Mouse (Mus musculus): ENCODE data around the gene Padi6. TPM values are rescaled to one million over a fixed set of nuclear protein-coding genes. Genes with fewer than 3 reads are reported as not detected.
A peak's percentile ranks its signal among the peaks of the same experiment; 100 is the strongest.

The Padi6 gene
- 0.65 TPM in 1 of 2 replicates, not detected in the other for polyA plus RNA-seq (2015; fragmentation: Nextera tagmentation; extraction: Ambion mirVana)

DNA sequence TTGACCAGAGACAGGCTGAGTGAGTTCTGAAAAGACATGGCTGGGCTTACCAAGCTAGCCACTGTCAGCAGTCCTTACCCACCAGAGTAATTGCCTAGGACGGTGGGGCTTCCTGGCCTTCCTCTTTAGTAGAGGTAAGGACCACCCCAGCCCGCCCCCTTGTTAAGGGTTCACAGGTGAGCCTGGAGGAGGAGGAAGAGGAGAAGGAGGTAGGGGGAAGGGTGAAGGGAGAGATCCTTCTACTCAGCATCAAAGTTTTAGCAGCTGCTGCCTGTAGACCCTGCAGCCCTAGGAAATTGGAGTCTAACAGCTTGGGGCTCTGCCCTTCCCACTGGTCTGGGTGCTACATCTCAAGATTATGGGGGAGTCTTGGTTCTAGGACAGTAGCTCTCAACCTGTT, at the start of gene Padi6:
TSS of gene Padi6 (minus strand) at position 101 of the 400 bp plus-strand sequence.
- Histone ChIP-seq H3K4me2 (no peak within 1 kb of the TSS), H3K9ac (replicated peaks) (no peak within 1 kb of the TSS), H3K4me3 (replicated peaks) (no peak within 1 kb of the TSS), H3K36me3 (no peaks in the 10 kb centered on the region), H3K27ac (replicated peaks) (no peak within 1 kb of the TSS), H3K4me1 (no peaks in the 10 kb centered on the region), H3K27me3 (replicated peaks) (no peaks in the 10 kb centered on the region), H3K9me3 (replicated peaks) (no peaks in the 10 kb centered on the region)
- WGBS, result 81% methylated on average over 2 of the region's 2 CpGs
- no peak for ATAC-seq (ENCODE audit: low FRiP score)

DNA sequence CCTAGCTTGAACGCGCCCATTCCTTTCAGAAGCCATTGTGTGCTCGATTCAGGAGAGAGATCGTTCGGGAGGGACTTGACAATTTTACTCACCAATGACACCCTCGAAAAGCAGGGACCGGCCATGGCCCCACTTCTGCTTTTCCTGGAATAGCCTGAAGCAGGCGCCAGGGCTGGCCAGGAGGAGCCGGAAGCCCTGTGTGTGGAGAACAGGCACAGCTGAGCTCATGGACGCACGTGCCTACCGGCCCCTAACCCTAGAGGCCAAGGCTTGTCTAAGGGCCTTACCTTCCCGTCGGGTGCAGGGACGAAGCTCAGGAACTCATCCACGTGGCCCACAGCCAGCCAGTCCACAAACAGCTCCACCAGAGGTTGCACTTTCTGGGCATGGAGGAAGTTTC, 48.6 kb upstream of the Padi6 start:
- no peak for ATAC-seq (ENCODE audit: low FRiP score)
- Histone ChIP-seq H3K4me1 (no peaks in the 10 kb centered on the region), H3K27ac (replicated peaks) (no peak overlapping the region), H3K9ac (replicated peaks) (no peak overlapping the region), H3K4me2 (no peak overlapping the region), H3K27me3 (replicated peaks) (no peaks in the 10 kb centered on the region), H3K4me3 (replicated peaks) (no peak overlapping the region), H3K36me3 (no peaks in the 10 kb centered on the region), H3K9me3 (replicated peaks) (no peaks in the 10 kb centered on the region)
- WGBS, result 78% methylated on average over 16 of the region's 16 CpGs

DNA sequence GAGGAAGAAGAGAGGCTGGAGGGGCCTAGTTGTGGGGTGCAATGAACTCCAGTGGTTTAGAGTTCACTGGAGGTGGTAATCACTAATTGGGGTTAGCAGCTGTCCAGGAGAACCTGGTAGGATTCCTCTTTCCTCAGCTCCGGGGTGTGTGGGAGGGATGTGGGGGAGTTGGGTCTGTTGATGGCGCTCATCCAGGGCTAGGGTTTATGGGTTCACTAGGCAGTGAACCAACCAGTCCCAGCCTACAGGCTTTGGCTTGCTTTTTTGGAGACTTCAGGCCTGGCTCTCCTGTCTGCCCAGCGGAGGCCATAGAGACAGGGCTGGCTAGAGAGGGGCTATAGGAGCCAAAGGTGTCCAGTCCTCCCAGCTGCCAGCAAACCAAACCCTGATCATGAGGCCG, 47.5 kb upstream of the Padi6 start:
- Histone ChIP-seq H3K36me3 (no peaks in the 10 kb centered on the region), H3K9me3 (replicated peaks) (no peaks in the 10 kb centered on the region), H3K9ac (replicated peaks) (no peak overlapping the region), H3K4me2 (no peak overlapping the region), H3K4me1 (no peaks in the 10 kb centered on the region), H3K4me3 (replicated peaks) (no peak overlapping the region), H3K27ac (replicated peaks) (no peak overlapping the region), H3K27me3 (replicated peaks) (no peaks in the 10 kb centered on the region)
- 88% methylated on average over 4 of the region's 4 CpGs for WGBS
- ATAC-seq (ENCODE audit: low FRiP score), result no peak

DNA sequence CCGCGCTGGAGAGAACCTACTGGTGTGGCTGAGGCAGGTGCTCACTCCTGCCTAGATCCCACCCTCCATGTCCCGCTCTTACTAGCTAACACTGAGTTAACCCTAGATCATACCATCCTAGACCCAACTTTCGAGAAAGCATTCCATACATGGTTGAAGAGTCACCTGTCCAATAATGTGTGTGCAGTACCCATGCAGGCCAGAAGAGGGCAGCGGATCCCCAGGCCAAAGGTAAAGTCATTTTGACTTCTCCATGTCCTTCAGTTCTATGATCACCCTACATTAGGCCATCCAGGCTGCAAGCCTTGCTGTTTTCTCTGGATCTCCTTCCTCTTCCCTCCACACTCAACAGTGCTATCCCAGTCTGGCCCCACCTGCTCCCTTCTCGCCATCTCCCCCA, 46.5 kb upstream of the Padi6 start:
- H3K4me2 ChIP-seq, result no peak overlapping the region
- 54% methylated on average over 6 of the region's 6 CpGs for WGBS
- no peaks in the 10 kb centered on the region for H3K36me3 ChIP-seq
- no peak overlapping the region for H3K27ac ChIP-seq (replicated peaks)
- H3K9me3 ChIP-seq (replicated peaks), result no peaks in the 10 kb centered on the region
- H3K27me3 ChIP-seq (replicated peaks), result no peaks in the 10 kb centered on the region
- no peak for ATAC-seq (ENCODE audit: low FRiP score)
- H3K4me3 ChIP-seq (replicated peaks), result no peak overlapping the region
- no peaks in the 10 kb centered on the region for H3K4me1 ChIP-seq
- H3K9ac ChIP-seq (replicated peaks), result no peak overlapping the region

DNA sequence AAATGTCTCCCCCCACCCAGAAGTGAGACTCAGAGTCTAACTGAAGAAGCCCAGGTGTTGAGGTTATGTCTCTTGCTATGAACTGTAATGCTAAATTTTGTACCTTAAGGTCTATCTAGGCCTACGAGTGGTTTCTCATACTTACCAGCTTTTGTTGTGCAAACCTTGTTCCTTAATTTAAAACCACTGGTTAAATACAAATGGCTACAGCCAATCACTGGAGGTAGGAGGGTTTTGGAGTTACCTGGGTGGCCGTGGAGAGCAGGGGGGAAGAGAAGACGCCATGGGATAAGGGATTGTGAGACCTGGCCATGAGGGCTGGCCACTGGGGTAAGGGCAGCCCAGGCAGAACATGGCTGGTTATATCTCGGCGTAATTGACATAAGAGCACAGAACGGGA, 45.8 kb upstream of the Padi6 start:
- no peaks in the 10 kb centered on the region for H3K36me3 ChIP-seq
- H3K27ac ChIP-seq (replicated peaks), result no peak overlapping the region
- 92% methylated on average over 6 of the region's 6 CpGs for WGBS
- no peak overlapping the region for H3K4me2 ChIP-seq
- H3K4me1 ChIP-seq, result no peaks in the 10 kb centered on the region
- no peak overlapping the region for H3K9ac ChIP-seq (replicated peaks)
- H3K4me3 ChIP-seq (replicated peaks), result no peak overlapping the region
- H3K27me3 ChIP-seq (replicated peaks), result no peaks in the 10 kb centered on the region
- no peaks in the 10 kb centered on the region for H3K9me3 ChIP-seq (replicated peaks)
- ATAC-seq (ENCODE audit: low FRiP score), result no peak

DNA sequence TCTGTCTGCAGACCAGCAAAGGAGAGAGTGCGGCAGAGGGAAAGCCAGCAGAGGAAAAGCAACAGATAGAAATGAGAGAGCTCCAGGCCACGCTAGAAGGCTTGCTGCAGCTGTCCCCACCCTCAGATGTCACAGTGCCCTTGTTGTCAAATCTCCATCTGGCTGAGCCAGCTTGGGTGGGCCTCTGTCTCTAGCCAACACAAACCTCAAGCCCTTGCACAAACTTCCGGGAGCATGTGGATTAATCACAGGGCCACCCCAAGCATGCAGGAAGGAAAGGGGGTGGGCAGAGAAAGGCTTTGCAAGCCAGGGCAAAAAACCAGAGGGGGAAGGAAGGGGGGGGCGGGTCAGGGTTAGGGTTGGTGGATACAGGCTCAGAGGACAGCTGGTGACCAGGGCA, 45.0 kb upstream of the Padi6 start:
- Histone ChIP-seq H3K9me3 (replicated peaks) (no peaks in the 10 kb centered on the region), H3K4me2 (no peak overlapping the region), H3K9ac (replicated peaks) (no peak overlapping the region), H3K27ac (replicated peaks) (no peak overlapping the region), H3K4me1 (no peaks in the 10 kb centered on the region), H3K27me3 (replicated peaks) (no peaks in the 10 kb centered on the region), H3K36me3 (no peaks in the 10 kb centered on the region), H3K4me3 (replicated peaks) (no peak overlapping the region)
- ATAC-seq (ENCODE audit: low FRiP score), result no peak
- 77% methylated on average over 4 of the region's 4 CpGs for WGBS

DNA sequence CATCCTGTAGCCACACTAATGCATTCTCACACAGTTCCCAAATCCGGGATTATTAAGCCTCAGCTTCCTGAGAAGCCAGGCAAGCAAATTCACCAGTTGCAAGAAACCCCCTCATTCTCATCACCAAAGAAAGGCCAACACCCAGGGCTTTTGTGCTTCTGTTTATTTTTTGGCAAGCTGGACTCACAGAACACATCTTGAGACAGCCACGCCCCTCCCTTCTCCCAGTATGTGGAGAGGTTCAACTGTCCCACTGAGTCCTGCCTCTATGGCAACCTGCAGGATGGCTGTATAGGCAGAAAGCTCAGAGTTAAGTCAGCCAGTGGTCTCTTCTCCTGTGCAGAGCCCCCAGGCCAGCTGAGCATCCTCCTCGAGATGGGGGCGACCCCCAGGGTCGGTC, 42.8 kb upstream of the Padi6 start:
- no peak overlapping the region for H3K27ac ChIP-seq (replicated peaks)
- H3K9ac ChIP-seq (replicated peaks), result no peak overlapping the region
- H3K4me1 ChIP-seq, result no peaks in the 10 kb centered on the region
- no peaks in the 10 kb centered on the region for H3K27me3 ChIP-seq (replicated peaks)
- 87% methylated on average over 5 of the region's 5 CpGs for WGBS
- no peaks in the 10 kb centered on the region for H3K9me3 ChIP-seq (replicated peaks)
- H3K4me3 ChIP-seq (replicated peaks), result no peak overlapping the region
- no peaks in the 10 kb centered on the region for H3K36me3 ChIP-seq
- no peak for ATAC-seq (ENCODE audit: low FRiP score)
- H3K4me2 ChIP-seq, result no peak overlapping the region

DNA sequence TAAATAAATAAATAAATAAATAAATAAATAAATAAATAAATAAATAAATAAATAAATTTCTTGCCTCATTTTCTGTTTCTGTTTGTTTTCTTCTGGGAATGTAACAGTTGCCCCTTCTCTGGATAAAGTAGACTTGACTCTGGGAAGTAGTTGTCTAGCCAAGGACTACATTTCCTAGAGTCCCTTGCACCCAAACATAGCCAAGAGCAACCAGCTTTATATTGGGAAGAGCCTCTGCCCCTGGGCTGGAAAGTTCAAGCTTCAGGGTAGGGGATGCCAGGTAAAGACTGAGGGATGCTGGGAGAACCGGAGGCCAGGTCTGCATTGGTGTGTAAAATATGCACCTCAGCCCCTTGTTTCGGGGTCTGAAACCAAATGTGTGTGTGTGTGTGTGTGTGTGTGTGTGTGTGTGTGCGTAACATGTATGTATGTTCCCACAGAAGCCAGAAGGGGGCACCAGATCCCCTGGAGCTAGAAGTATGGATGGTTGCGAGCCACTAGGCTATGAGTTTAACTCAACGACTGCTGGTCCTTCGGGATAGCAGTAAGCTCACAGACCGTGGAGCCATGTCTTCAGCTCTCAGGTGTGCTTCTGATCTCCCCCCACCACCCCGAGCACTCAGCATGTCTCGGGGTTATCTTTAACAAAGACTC, 42.0 kb upstream of the Padi6 start:
- Histone ChIP-seq H3K4me3 (replicated peaks) (no peak overlapping the region), H3K36me3 (no peaks in the 10 kb centered on the region), H3K27me3 (replicated peaks) (no peaks in the 10 kb centered on the region), H3K9me3 (replicated peaks) (no peaks in the 10 kb centered on the region), H3K4me2 (no peak overlapping the region), H3K9ac (replicated peaks) (no peak overlapping the region), H3K4me1 (no peaks in the 10 kb centered on the region), H3K27ac (replicated peaks) (no peak overlapping the region)
- WGBS, result 92% methylated on average over 9 of the region's 9 CpGs
- ATAC-seq (ENCODE audit: low FRiP score), result no peak

DNA sequence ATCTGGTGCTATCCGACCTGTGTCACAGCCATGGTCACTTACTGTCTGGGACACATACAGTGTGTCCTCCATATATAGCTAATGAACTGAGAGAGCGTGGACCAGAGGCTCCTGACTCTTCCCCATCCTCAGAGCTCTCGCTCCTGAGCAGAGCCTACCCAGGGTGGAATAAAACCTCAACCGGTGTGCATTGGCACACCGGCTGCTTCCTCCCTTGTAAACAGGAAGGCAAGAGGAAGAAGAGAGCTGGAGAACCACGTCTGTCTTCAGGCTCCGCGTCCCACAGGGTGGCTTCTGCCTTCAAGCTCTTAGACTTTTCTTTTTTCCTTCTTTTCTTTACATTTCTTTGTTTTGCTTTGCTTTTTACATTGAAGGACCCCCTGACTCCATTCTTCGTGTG, 40.4 kb upstream of the Padi6 start:
- no peaks in the 10 kb centered on the region for H3K27me3 ChIP-seq (replicated peaks)
- H3K9ac ChIP-seq (replicated peaks), result no peak overlapping the region
- H3K4me2 ChIP-seq, result no peak overlapping the region
- no peak for ATAC-seq (ENCODE audit: low FRiP score)
- WGBS, result 88% methylated on average over 9 of the region's 9 CpGs
- H3K4me1 ChIP-seq, result no peaks in the 10 kb centered on the region
- no peak overlapping the region for H3K4me3 ChIP-seq (replicated peaks)
- H3K36me3 ChIP-seq, result no peaks in the 10 kb centered on the region
- H3K9me3 ChIP-seq (replicated peaks), result no peaks in the 10 kb centered on the region
- H3K27ac ChIP-seq (replicated peaks), result no peak overlapping the region

DNA sequence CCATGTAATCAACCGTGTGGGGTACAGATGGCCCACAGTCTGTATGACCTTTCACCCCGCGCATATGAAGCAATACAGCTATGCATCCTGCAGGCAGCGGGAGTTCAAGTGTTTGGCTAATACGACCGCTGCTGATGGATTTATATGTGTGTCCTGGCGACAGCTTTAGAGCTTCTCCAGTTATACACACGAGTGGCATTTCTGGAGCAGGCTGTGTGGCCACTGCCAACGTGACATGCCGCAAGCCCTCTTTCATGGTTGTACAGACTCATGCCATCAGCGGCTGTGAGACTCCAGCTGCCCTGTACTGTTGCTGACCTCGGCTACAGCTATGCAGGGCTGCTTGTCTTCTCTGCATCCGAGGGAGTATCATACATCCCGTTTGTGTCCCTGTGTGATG, 38.1 kb upstream of the Padi6 start:
- no peak overlapping the region for H3K4me2 ChIP-seq
- no peaks in the 10 kb centered on the region for H3K27me3 ChIP-seq (replicated peaks)
- no peak overlapping the region for H3K27ac ChIP-seq (replicated peaks)
- no peaks in the 10 kb centered on the region for H3K9me3 ChIP-seq (replicated peaks)
- H3K4me3 ChIP-seq (replicated peaks), result no peak overlapping the region
- no peaks in the 10 kb centered on the region for H3K4me1 ChIP-seq
- no peak for ATAC-seq (ENCODE audit: low FRiP score)
- H3K36me3 ChIP-seq, result no peaks in the 10 kb centered on the region
- 65% methylated on average over 14 of the region's 14 CpGs for WGBS
- H3K9ac ChIP-seq (replicated peaks), result no peak overlapping the region

DNA sequence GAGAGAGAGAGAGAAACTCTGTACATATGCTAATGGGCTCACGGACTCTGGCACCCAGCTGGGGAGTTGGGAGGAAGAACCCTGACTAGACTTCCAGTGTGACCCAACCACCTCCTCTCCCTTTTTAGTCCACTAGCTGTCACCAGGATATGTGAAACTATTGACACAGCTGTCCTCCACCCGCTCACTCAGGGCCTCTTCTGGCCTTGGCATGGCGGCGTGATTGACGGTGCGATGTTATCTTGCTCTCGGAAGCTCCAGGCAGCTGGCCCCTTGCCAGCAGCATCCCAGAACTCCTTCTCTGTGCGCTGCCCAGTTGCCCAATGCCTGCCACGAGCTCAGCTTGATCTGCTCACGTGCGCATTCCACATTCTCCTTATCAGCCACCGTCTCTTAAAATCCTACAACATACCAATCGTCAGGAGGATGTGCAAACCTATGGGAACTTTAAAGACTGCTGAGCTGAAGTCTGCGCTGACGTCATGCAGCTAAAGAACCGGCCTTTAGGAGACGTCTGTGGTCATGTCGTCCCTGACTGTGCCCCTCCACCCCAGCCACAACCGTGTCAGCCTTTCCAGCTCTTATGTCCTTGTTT, 37.5 kb upstream of the Padi6 start:
- WGBS, result 37% methylated on average over 19 of the region's 19 CpGs
- ATAC-seq (ENCODE audit: low FRiP score), result no peak
- Histone ChIP-seq H3K27ac (replicated peaks) (no peak overlapping the region), H3K4me1 (no peaks in the 10 kb centered on the region), H3K27me3 (replicated peaks) (no peaks in the 10 kb centered on the region), H3K9ac (replicated peaks) (no peak overlapping the region), H3K36me3 (no peaks in the 10 kb centered on the region), H3K9me3 (replicated peaks) (no peaks in the 10 kb centered on the region), H3K4me3 (replicated peaks) (no peak overlapping the region), H3K4me2 (0 out of 2 replicates have a peak overlapping the region, but pooled peaks have one; percentile 3)

DNA sequence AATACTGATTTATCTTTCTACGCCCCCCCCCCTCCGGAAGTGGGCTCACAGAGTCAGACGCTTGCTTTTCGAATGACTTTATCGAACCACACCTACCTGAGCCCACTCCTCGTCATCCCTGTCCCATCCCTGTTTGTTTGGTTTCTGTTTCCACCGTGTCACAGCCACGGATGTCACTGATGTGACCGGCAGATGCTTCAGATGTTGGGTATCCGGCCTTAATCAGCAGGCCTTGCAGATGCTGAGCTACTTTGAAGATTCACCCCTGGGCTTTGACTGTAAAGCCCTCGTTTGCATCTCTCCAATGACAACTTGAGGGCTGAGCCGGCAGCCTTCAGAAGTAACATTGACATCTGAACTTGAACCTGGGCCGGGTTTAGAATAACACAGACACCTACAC, 34.2 kb upstream of the Padi6 start:
- Histone ChIP-seq H3K27me3 (replicated peaks) (no peaks in the 10 kb centered on the region), H3K4me1 (no peaks in the 10 kb centered on the region), H3K9me3 (replicated peaks) (no peaks in the 10 kb centered on the region), H3K4me2 (no peak overlapping the region), H3K9ac (replicated peaks) (no peak overlapping the region), H3K27ac (replicated peaks) (no peak overlapping the region), H3K4me3 (replicated peaks) (no peak overlapping the region), H3K36me3 (no peaks in the 10 kb centered on the region)
- ATAC-seq (ENCODE audit: low FRiP score), result no peak
- WGBS, result 75% methylated on average over 13 of the region's 13 CpGs

Measured in neural tube, embryonic 15.5 days (tissue).